Mouse (Mus musculus): ENCODE results near the gene Tmem217.

DNA sequence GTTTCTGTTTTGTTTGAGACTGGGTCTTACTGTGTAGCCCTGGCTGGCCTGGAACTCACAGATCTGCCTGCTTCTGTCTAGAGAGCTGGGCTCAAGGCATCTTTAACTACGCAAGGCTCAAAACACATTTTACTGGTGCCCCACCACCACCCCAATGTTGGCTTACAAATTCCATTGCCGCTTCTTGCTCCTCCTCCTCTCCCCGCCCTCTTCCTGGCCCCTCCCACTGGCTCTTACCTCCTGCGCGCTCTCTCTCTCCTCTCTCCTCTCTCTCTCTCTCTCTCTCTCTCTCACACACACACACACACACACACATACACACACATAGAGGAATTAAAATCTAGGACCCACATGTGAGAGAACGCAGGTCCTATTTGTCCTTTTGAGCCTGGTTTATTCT, 21.7 kb downstream of the Tmem217 start:
- TF ChIP-seq CTCF (conservative IDR thresholded peaks at IDR 0.05; ENCODE audit: low read length) (no peak), NANOG (IDR thresholded peaks at IDR 0.05; ENCODE audit: borderline replicate concordance, low read length) (no peak)

Data from E14TG2a.4 (cell line).